Mouse (Mus musculus) T-cell, adult 66 days (primary cell): Measurements from ENCODE around the gene Il1b. TPM values are rescaled to one million over a fixed set of nuclear protein-coding genes. Genes with fewer than 3 reads are reported as not detected.

Experiments
- total RNA-seq, 2 experiments: library from RNA; stranded (reverse); gene quantifications; 3 replicates in 1 of 2; 4 replicates in 1 of 2; pipeline ENCODE4 v1.2.4; 2023

Il1b gene
- total RNA-seq, result 1 to 10 TPM in 1 of 2 experiments, not detected in 1; 1.3 TPM

DNA sequence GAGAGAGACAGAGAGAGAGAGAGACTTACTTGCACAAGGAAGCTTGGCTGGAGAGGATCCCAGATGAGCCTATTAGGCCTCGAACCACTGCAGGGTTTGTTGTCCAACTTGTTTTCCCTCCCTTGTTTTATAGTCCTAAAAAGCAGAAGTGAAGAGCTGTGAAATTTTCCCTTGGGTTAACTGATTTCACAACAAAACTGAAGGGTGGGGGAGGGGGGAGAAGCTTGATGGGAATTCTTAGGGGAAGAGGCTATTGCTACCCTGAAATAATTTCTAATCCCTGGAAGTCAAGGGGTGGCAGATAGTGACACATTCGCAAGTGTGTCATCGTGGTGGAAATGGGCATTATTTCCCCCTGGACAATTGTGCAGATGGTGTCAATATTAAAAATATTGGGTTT is at the start of gene Il1b:
Il1b (minus strand) TSS at position 101 of the 400 bp plus-strand sequence.

Other genes with a start within 250 kb of the Il1b start
- 10 to 100 TPM; 13.8 to 16.9 TPM for gene Chchd5, start 241.4 kb downstream of the Il1b start, total RNA-seq
- 100 to 1,000 TPM; 254 to 256 TPM for gene Slc20a1, start 172.4 kb downstream of the Il1b start, total RNA-seq
- gene Ckap2l, start 73.9 kb downstream of the Il1b start, total RNA-seq, result 1 to 10 TPM in 1 of 2 experiments, under 1 TPM in 1; 0.89 to 2.7 TPM
- gene Il1a, start 61.2 kb downstream of the Il1b start, total RNA-seq, result not detected
- not detected for gene F830045P16Rik, start 165.5 kb upstream of the Il1b start, total RNA-seq
- gene Sirpa, start 221.7 kb upstream of the Il1b start, total RNA-seq, result 1 to 10 TPM; 3.0 to 6.0 TPM